Mouse (Mus musculus) neural tube, embryonic 15.5 days (tissue): ENCODE measurements around the gene Gm4788. TPM values are rescaled to one million over a fixed set of nuclear protein-coding genes. Genes with fewer than 3 reads are reported as not detected.
"Not testable (repeated sequence)": the region's sequence is repeated elsewhere in the genome, so short reads cannot be mapped to it uniquely, and the experiment has no call there.

Experiments
- ATAC-seq: fragments of 200-750 bp; cut with Nextera tagmentation; 2 replicates; pipeline ENCODE4 v1.8.0; 2017; ENCODE audit warnings: mild to moderate bottlenecking, moderate TSS enrichment, moderate library complexity; ENCODE audit not compliant: low FRiP score
- H3K27ac ChIP-seq: fragments of 300-500 bp; sonication (generic); replicated peaks from 2 replicates; pipeline ENCODE4 v1.5.1; 2015; ENCODE audit warnings: mild to moderate bottlenecking, inconsistent platforms
- H3K27me3 ChIP-seq: fragments of 300-500 bp; sonication (generic); replicated peaks from 2 replicates; pipeline ENCODE4 v1.6.1; 2015; ENCODE audit warnings: inconsistent platforms
- H3K36me3 ChIP-seq: fragments of 300-500 bp; sonication (generic); 2 replicates; pipeline ENCODE4 v1.6.1; 2015; ENCODE audit warnings: inconsistent platforms
- H3K4me1 ChIP-seq: fragments of 300-500 bp; sonication (generic); 2 replicates; pipeline ENCODE4 v1.6.1; 2015; ENCODE audit warnings: inconsistent platforms
- H3K4me2 ChIP-seq: fragments of 300-500 bp; sonication (generic); 2 replicates; pipeline ENCODE4 v1.6.1; 2015; ENCODE audit warnings: inconsistent platforms, mild to moderate bottlenecking, moderate library complexity
- H3K4me3 ChIP-seq: fragments of 300-500 bp; sonication (generic); replicated peaks from 2 replicates; pipeline ENCODE4 v1.5.1; 2015; ENCODE audit warnings: mild to moderate bottlenecking, inconsistent platforms
- H3K9ac ChIP-seq: fragments of 300-500 bp; sonication (generic); replicated peaks from 2 replicates; pipeline ENCODE4 v1.6.1; 2015; ENCODE audit warnings: mild to moderate bottlenecking, inconsistent platforms
- H3K9me3 ChIP-seq: fragments of 300-500 bp; sonication (generic); replicated peaks from 2 replicates; pipeline ENCODE4 v1.6.1; 2016; ENCODE audit warnings: inconsistent platforms
- WGBS: fragments of 180-500 bp; shearing (Covaris S2); methylation state at CpG from one replicate; pipeline ENCODE4 v1.1.7; 2015; ENCODE audit warnings: mixed read lengths; 5-methylcytosine and 5-hydroxymethylcytosine counted together
- polyA plus RNA-seq: library from polyadenylated mRNA; unstranded; fragments of >200 nt; fragmentation: Nextera tagmentation; extraction: Ambion mirVana; gene quantifications from 2 replicates; pipeline ENCODE4 v1.2.1, GENCODE M21; 2015

The Gm4788 gene
- not detected in 2 replicates for polyA plus RNA-seq

DNA sequence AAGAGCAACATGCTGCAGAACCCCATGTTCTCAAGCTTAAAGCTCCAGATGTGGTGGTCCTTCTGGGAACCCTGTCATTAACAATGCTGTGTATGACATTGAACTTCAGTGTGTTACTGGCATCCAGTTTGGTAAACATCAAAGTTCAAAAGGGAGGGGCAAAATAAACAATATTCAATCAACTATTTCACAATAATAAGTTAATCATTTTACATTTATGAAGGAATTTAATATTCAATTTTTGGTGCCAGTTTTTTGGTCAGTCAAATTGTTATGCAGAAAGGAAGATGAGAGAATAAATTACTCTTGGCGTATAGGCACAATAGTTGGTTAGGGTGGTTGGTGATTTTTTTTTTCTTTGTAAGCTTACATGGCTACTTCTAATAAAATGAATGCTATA lies at the start of gene Gm4788:
Gene Gm4788 (minus strand): TSS at position 101 of the 400 bp plus-strand sequence.
- Histone ChIP-seq H3K9ac (no peak within 1 kb of the TSS), H3K27me3 (no peaks in the 10 kb centered on the region), H3K9me3 (no peaks in the 10 kb centered on the region), H3K4me2 (no peak within 1 kb of the TSS), H3K27ac (no peak within 1 kb of the TSS), H3K36me3 (no peaks in the 10 kb centered on the region), H3K4me1 (no peaks in the 10 kb centered on the region), H3K4me3 (no peak within 1 kb of the TSS)
- no peak for ATAC-seq
- 92% methylated on average over 1 of the region's 1 CpGs for WGBS

- no peak overlapping the region for H3K4me2 ChIP-seq
- H3K9ac ChIP-seq = no peak overlapping the region
- no peak for ATAC-seq
- no peaks in the 10 kb centered on the region for H3K4me1 ChIP-seq
- H3K36me3 ChIP-seq = no peaks in the 10 kb centered on the region
- H3K27me3 ChIP-seq = no peaks in the 10 kb centered on the region
- H3K27ac ChIP-seq = no peak overlapping the region
- H3K4me3 ChIP-seq = no peak overlapping the region
- H3K9me3 ChIP-seq = no peaks in the 10 kb centered on the region
These were observed 27.6 kb upstream of the Gm4788 start for GRCm38 (mm10) chr1:139808594-139808993.

DNA sequence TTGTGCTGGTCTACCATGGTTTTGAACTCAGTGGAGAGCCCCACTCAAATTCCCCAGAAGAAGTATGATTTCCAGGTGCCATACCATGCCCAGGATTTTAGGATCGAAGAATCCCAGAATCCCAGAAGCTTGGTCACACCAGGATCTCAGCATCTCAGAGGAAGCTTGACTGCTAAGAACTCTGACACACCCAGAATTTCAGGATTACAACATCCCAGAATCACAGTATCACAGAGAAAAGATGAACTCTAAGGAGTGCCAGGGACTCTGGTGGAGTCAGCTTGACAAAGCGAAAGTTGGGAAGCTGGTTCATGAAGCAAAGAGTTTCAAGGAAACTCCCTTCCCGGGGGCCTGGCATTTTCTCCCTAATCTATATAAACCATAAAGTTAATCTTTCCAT lies 11.1 kb downstream of the Gm4788 start:
- H3K4me3 ChIP-seq, H3K9ac ChIP-seq, ATAC-seq, H3K4me1 ChIP-seq, H3K9me3 ChIP-seq, H3K36me3 ChIP-seq, H3K27me3 ChIP-seq, H3K27ac ChIP-seq, H3K4me2 ChIP-seq: not testable (repeated sequence)
- 87% methylated on average over 3 of the region's 3 CpGs for WGBS

DNA sequence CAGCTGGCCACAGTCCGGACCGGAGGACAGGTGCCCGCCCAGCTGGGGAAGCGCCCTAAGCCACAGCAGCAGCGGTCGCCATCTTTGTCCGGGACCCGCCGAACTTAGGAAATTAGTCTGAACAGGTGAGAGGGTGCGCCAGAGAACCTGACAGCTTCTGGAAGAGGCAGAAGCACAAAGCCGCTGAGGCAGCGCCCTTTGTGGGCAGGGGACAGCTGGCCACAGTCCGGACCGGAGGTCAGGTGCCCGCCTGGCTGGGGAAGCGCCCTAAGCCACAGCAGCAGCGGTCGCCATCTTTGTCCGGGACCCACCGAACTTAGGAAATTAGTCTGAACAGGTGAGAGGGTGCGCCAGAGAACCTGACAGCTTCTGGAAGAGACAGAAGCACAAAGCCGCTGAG lies 64.4 kb downstream of the Gm4788 start:
- not testable (repeated sequence) for H3K4me3 ChIP-seq, ATAC-seq, H3K9ac ChIP-seq, H3K4me2 ChIP-seq, H3K36me3 ChIP-seq, H3K9me3 ChIP-seq, H3K4me1 ChIP-seq, H3K27ac ChIP-seq, H3K27me3 ChIP-seq
- WGBS = 92% methylated on average over 13 of the region's 22 CpGs

GRCm38 (mm10) chr1:139716249-139716648 lies 64.8 kb downstream of the Gm4788 start:
- H3K27me3 ChIP-seq, H3K36me3 ChIP-seq, H3K9me3 ChIP-seq, ATAC-seq, H3K27ac ChIP-seq, H3K9ac ChIP-seq, H3K4me2 ChIP-seq, H3K4me3 ChIP-seq, H3K4me1 ChIP-seq: not testable (repeated sequence)
- 96% methylated on average over 7 of the region's 16 CpGs for WGBS

DNA sequence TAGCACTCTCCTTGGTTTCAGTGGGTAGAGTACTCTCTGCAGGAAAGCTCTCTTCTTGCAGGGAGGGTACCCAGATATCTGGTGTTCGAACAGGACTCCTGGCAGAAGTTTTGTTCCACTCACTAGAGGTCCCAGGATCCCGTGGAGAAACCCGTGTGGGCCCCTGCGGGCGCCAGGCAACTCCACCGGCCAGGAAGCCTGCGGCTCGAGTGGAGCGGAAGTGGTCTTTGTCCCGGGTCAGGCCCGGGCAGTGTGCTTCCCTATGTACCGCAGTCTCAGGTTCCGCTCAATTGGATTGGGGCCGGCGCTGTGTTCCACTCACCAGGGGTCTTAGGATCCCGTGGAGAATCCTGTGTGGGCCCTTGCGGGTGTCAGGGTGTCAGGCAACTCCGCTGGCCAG lies 131.1 kb downstream of the Gm4788 start:
- H3K9ac ChIP-seq, H3K4me2 ChIP-seq, H3K4me3 ChIP-seq, H3K4me1 ChIP-seq, H3K27ac ChIP-seq, H3K9me3 ChIP-seq, H3K36me3 ChIP-seq, ATAC-seq, H3K27me3 ChIP-seq: not testable (repeated sequence)
- WGBS = 94% methylated on average over 18 of the region's 18 CpGs

Other genes starting within 250 kb of the Gm4788 start
- not detected in 2 replicates for gene Cfhr1, start 221.0 kb downstream of the Gm4788 start, polyA plus RNA-seq
- gene Cfhr2, start 77.5 kb upstream of the Gm4788 start, polyA plus RNA-seq = not detected in 2 replicates